Mouse (Mus musculus) CH12.LX (cell line): Measurements from ENCODE around the gene Bok.

Experiments
- POLR2A ChIP-seq: IDR thresholded peaks from 2 replicates; pipeline ENCODE4 v1.6.1; 2011; ENCODE audit warnings: low read depth, mild to moderate bottlenecking, improper control_type of control experiment, low read length
- USF2 ChIP-seq: conservative IDR thresholded peaks from 2 replicates; pipeline ENCODE4 v1.6.1; 2011; ENCODE audit warnings: low read depth, low read length, improper control_type of control experiment
- ZNF384 ChIP-seq: IDR thresholded peaks from 2 replicates; pipeline ENCODE4 v1.6.1; 2012; ENCODE audit warnings: low read depth, low read length, improper control_type of control experiment, inconsistent platforms

- TF ChIP-seq POLR2A, result no peak
- TF ChIP-seq USF2, result no peak
- TF ChIP-seq ZNF384, result no peak
Observed at GRCm38 (mm10) chr1:93735859-93736258, 50.4 kb downstream of the Bok start.
